Mouse (Mus musculus): ENCODE results near the gene Vsnl1. TPM values are rescaled to one million over a fixed set of nuclear protein-coding genes. Genes with fewer than 3 reads are reported as not detected.

Vsnl1 gene
- polyA plus RNA-seq, 1 experiment: not detected

- no peaks in the 10 kb centered on the region for H3K79me2 ChIP-seq (ENCODE audit: control insufficient read depth, insufficient read depth)
- TF ChIP-seq REST (IDR thresholded peaks at IDR 0.05; ENCODE audit: insufficient read depth, insufficient read length): no peak
- no peak for TF ChIP-seq MYOD1 (IDR thresholded peaks at IDR 0.05; ENCODE audit: control insufficient read depth in 1 of 3, insufficient read length in 2 of 3, low read depth in 2 of 3)
- no peak for TF ChIP-seq POLR2AphosphoS2 (IDR thresholded peaks at IDR 0.05; ENCODE audit: insufficient read length, low read depth)
- no peak for TF ChIP-seq TCF3 (IDR thresholded peaks at IDR 0.05; ENCODE audit: insufficient read length, low read depth)
- no peak for TF ChIP-seq MAX (IDR thresholded peaks at IDR 0.05; ENCODE audit: low read depth)
- no peak for TF ChIP-seq SRF (IDR thresholded peaks at IDR 0.05; ENCODE audit: control insufficient read depth, insufficient read length, low read depth)
- TF ChIP-seq TCF12 (IDR thresholded peaks at IDR 0.05; ENCODE audit: insufficient read depth, poor library complexity, severe bottlenecking): no peak
- TF ChIP-seq USF1 (IDR thresholded peaks at IDR 0.05; ENCODE audit: low read depth): no peak
- no peak for TF ChIP-seq CEBPB (IDR thresholded peaks at IDR 0.05; ENCODE audit: insufficient read depth, poor library complexity, severe bottlenecking)
- TF ChIP-seq MYOG (IDR thresholded peaks at IDR 0.05; ENCODE audit: control insufficient read depth in 1 of 3, insufficient read depth in 1 of 3, insufficient read length in 2 of 3, low read depth in 2 of 3): no peak
- TF ChIP-seq E2F4 (IDR thresholded peaks at IDR 0.05; ENCODE audit: insufficient read depth): no peak
- no peak overlapping the region for H3K4me2 ChIP-seq (ENCODE audit: low read depth)
- no peak overlapping the region for H3ac ChIP-seq (ENCODE audit: control insufficient read depth, insufficient read length)
- H3K36me3 ChIP-seq (ENCODE audit: control insufficient read depth, insufficient read depth): no peaks in the 10 kb centered on the region
- no peak overlapping the region for H3K4me3 ChIP-seq
- H3K27me3 ChIP-seq (ENCODE audit: control insufficient read depth, insufficient read depth, insufficient read length): no peaks in the 10 kb centered on the region
Observed at GRCm38 (mm10) chr12:11349870-11350269, 86.5 kb downstream of the Vsnl1 start.

- Histone ChIP-seq H3K79me2 (ENCODE audit: control insufficient read depth, insufficient read depth) (no peaks in the 10 kb centered on the region), H3K4me2 (ENCODE audit: low read depth) (no peak overlapping the region), H3K27me3 (ENCODE audit: control insufficient read depth, insufficient read depth, insufficient read length) (no peaks in the 10 kb centered on the region), H3K36me3 (ENCODE audit: control insufficient read depth, insufficient read depth) (no peaks in the 10 kb centered on the region), H3K4me3 (no peak overlapping the region), H3ac (ENCODE audit: control insufficient read depth, insufficient read length) (no peak overlapping the region)
- TF ChIP-seq POLR2A (IDR thresholded peaks at IDR 0.05; ENCODE audit: insufficient read length, low read depth) (no peak), TCF12 (IDR thresholded peaks at IDR 0.05; ENCODE audit: insufficient read depth, poor library complexity, severe bottlenecking) (no peak), POLR2AphosphoS2 (IDR thresholded peaks at IDR 0.05; ENCODE audit: insufficient read length, low read depth) (no peak), USF1 (IDR thresholded peaks at IDR 0.05; ENCODE audit: low read depth) (no peak)
Observed at GRCm38 (mm10) chr12:11348423-11348822, 88.0 kb downstream of the Vsnl1 start.

GRCm38 (mm10) chr12:11345963-11346362 lies 90.5 kb downstream of the Vsnl1 start:
- H3K36me3 ChIP-seq (ENCODE audit: control insufficient read depth, insufficient read depth): no peaks in the 10 kb centered on the region
- no peak for TF ChIP-seq MYOD1 (IDR thresholded peaks at IDR 0.05; ENCODE audit: control insufficient read depth in 1 of 3, insufficient read length in 2 of 3, low read depth in 2 of 3)
- TF ChIP-seq TCF3 (IDR thresholded peaks at IDR 0.05; ENCODE audit: insufficient read length, low read depth): no peak
- no peak for TF ChIP-seq SRF (IDR thresholded peaks at IDR 0.05; ENCODE audit: control insufficient read depth, insufficient read length, low read depth)
- TF ChIP-seq MYOG (IDR thresholded peaks at IDR 0.05; ENCODE audit: control insufficient read depth in 1 of 3, insufficient read depth in 1 of 3, insufficient read length in 2 of 3, low read depth in 2 of 3): no peak
- no peak for TF ChIP-seq POLR2A (IDR thresholded peaks at IDR 0.05; ENCODE audit: insufficient read length, low read depth)
- no peak for TF ChIP-seq USF1 (IDR thresholded peaks at IDR 0.05; ENCODE audit: low read depth)
- H3ac ChIP-seq (ENCODE audit: control insufficient read depth, insufficient read length): no peak overlapping the region
- H3K27me3 ChIP-seq (ENCODE audit: control insufficient read depth, insufficient read depth, insufficient read length): no peaks in the 10 kb centered on the region
- H3K4me2 ChIP-seq (ENCODE audit: low read depth): no peak overlapping the region
- no peak overlapping the region for H3K4me3 ChIP-seq
- no peaks in the 10 kb centered on the region for H3K79me2 ChIP-seq (ENCODE audit: control insufficient read depth, insufficient read depth)

GRCm38 (mm10) chr12:11342020-11342600 lies 94.3 kb downstream of the Vsnl1 start:
- Histone ChIP-seq H3ac (ENCODE audit: control insufficient read depth, insufficient read length) (no peak overlapping the region), H3K79me2 (ENCODE audit: control insufficient read depth, insufficient read depth) (no peaks in the 10 kb centered on the region), H3K4me2 (ENCODE audit: low read depth) (no peak overlapping the region), H3K36me3 (ENCODE audit: control insufficient read depth, insufficient read depth) (no peaks in the 10 kb centered on the region), H3K27me3 (ENCODE audit: control insufficient read depth, insufficient read depth, insufficient read length) (no peaks in the 10 kb centered on the region), H3K4me3 (no peak overlapping the region)
- TF ChIP-seq POLR2AphosphoS2 (IDR thresholded peaks at IDR 0.05; ENCODE audit: insufficient read length, low read depth) (no peak), REST (IDR thresholded peaks at IDR 0.05; ENCODE audit: insufficient read depth, insufficient read length) (no peak), TCF3 (IDR thresholded peaks at IDR 0.05; ENCODE audit: insufficient read length, low read depth) (no peak), TCF12 (IDR thresholded peaks at IDR 0.05; ENCODE audit: insufficient read depth, poor library complexity, severe bottlenecking) (no peak), SRF (IDR thresholded peaks at IDR 0.05; ENCODE audit: control insufficient read depth, insufficient read length, low read depth) (no peak), E2F4 (IDR thresholded peaks at IDR 0.05; ENCODE audit: insufficient read depth) (no peak), MYOD1 (IDR thresholded peaks at IDR 0.05; ENCODE audit: control insufficient read depth in 1 of 3, insufficient read length in 2 of 3, low read depth in 2 of 3) (no peak), CEBPB (IDR thresholded peaks at IDR 0.05; ENCODE audit: insufficient read depth, poor library complexity, severe bottlenecking) (no peak)

GRCm38 (mm10) chr12:11338251-11338650 lies 98.2 kb downstream of the Vsnl1 start:
- Histone ChIP-seq H3ac (ENCODE audit: control insufficient read depth, insufficient read length) (no peak overlapping the region), H3K79me2 (ENCODE audit: control insufficient read depth, insufficient read depth) (no peaks in the 10 kb centered on the region), H3K27me3 (ENCODE audit: control insufficient read depth, insufficient read depth, insufficient read length) (peaks cover 4% of the 10 kb centered on the region), H3K4me2 (ENCODE audit: low read depth) (no peak overlapping the region), H3K36me3 (ENCODE audit: control insufficient read depth, insufficient read depth) (no peaks in the 10 kb centered on the region), H3K4me3 (no peak overlapping the region)
- no peak for TF ChIP-seq USF1 (IDR thresholded peaks at IDR 0.05; ENCODE audit: low read depth)
- TF ChIP-seq MAX (IDR thresholded peaks at IDR 0.05; ENCODE audit: low read depth): no peak
- TF ChIP-seq CEBPB (IDR thresholded peaks at IDR 0.05; ENCODE audit: insufficient read depth, poor library complexity, severe bottlenecking): no peak
- no peak for TF ChIP-seq POLR2A (IDR thresholded peaks at IDR 0.05; ENCODE audit: insufficient read length, low read depth)
- TF ChIP-seq POLR2AphosphoS2 (IDR thresholded peaks at IDR 0.05; ENCODE audit: insufficient read length, low read depth): no peak
- TF ChIP-seq MYOG (IDR thresholded peaks at IDR 0.05; ENCODE audit: control insufficient read depth in 1 of 3, insufficient read depth in 1 of 3, insufficient read length in 2 of 3, low read depth in 2 of 3): no peak
- TF ChIP-seq TCF3 (IDR thresholded peaks at IDR 0.05; ENCODE audit: insufficient read length, low read depth): no peak
- no peak for TF ChIP-seq E2F4 (IDR thresholded peaks at IDR 0.05; ENCODE audit: insufficient read depth)
- TF ChIP-seq SRF (IDR thresholded peaks at IDR 0.05; ENCODE audit: control insufficient read depth, insufficient read length, low read depth): no peak
- no peak for TF ChIP-seq MYOD1 (IDR thresholded peaks at IDR 0.05; ENCODE audit: control insufficient read depth in 1 of 3, insufficient read length in 2 of 3, low read depth in 2 of 3)

Data from myocyte (in vitro differentiated cells).